Mouse (Mus musculus): ENCODE data around the gene 1700025G04Rik.

Gene 1700025G04Rik

DNA sequence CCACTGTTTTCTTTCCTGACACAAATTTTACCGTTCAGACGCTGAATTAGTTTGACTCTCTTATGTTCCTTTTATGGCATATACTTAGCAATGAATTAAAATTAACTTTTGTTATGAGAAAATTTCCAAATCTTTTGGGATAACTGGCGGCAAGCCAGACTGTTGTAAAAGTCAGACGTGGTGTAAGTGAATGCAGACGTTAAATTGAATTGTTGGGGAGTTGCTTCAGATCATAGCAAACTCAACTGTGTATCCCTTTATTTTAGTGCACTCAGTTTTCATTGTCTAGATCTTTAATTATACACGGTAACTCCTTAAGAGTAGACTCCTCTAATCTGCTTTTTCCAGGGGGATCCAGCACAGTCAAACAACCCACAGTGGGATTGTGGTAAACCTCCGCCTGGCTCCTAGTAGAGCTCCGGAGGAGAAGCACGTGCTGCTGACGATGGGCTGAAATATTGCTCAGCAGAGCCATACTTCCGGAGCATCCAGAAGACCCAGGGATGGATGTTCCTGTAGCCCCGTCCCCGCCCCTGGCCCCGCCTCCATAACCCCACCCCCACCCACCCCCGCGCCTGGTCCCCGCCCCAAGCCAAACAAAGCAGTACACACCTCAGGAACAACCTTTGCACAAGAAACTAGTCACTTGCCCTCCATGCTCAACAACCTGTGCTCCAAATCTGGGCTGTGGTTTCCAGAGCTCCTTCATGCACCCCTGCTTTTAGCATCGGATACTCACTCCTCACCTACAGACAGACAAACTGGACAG, 65.7 kb downstream of the 1700025G04Rik start:
- Histone ChIP-seq H3K9me3 (ENCODE audit: low read length) (peaks cover 5% of the 10 kb centered on the region), H3K36me3 (ENCODE audit: insufficient read depth, low read length) (no peaks in the 10 kb centered on the region), H3K4me3 (replicated peaks; ENCODE audit: low read length) (no peak overlapping the region), H3K4me1 (replicated peaks; ENCODE audit: low read depth, low read length) (peaks cover 21% of the 10 kb centered on the region), H3K27me3 (ENCODE audit: insufficient read depth, low read length) (no peaks in the 10 kb centered on the region)
- TF ChIP-seq CTCF (conservative IDR thresholded peaks at IDR 0.05; ENCODE audit: low read length) (no peak), NANOG (IDR thresholded peaks at IDR 0.05; ENCODE audit: borderline replicate concordance, low read length) (no peak), POU5F1 (IDR thresholded peaks at IDR 0.05; ENCODE audit: borderline replicate concordance, low read length) (no peak)

DNA sequence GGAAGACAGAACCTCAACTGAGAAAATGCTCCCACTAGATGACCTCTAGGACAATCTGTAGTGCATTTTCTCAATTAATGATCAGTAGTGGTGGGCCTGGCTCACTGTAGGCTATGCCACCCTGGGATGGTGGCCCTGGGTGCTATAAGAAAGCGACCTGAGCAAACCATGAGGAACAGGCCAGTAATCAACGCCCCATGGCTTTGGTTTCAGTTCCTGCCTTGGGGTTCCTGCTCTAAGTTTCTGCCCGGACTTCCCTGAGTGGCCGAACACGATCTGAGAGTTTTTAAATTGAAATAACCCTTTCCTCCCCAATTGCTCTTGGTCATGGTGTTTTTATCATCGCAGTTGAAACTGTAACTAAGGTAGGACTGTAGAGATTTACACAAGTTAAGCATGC, 69.1 kb downstream of the 1700025G04Rik start:
- H3K36me3 ChIP-seq (ENCODE audit: insufficient read depth, low read length): no peaks in the 10 kb centered on the region
- no peaks in the 10 kb centered on the region for H3K27me3 ChIP-seq (ENCODE audit: insufficient read depth, low read length)
- H3K9me3 ChIP-seq (ENCODE audit: low read length): peaks cover 5% of the 10 kb centered on the region
- no peak overlapping the region for H3K4me3 ChIP-seq (replicated peaks; ENCODE audit: low read length)
- TF ChIP-seq CTCF (conservative IDR thresholded peaks at IDR 0.05; ENCODE audit: low read length) (no peak), NANOG (IDR thresholded peaks at IDR 0.05; ENCODE audit: borderline replicate concordance, low read length) (no peak), POU5F1 (IDR thresholded peaks at IDR 0.05; ENCODE audit: borderline replicate concordance, low read length) (no peak)
- H3K4me1 ChIP-seq (replicated peaks; ENCODE audit: low read depth, low read length): peaks cover 21% of the 10 kb centered on the region

DNA sequence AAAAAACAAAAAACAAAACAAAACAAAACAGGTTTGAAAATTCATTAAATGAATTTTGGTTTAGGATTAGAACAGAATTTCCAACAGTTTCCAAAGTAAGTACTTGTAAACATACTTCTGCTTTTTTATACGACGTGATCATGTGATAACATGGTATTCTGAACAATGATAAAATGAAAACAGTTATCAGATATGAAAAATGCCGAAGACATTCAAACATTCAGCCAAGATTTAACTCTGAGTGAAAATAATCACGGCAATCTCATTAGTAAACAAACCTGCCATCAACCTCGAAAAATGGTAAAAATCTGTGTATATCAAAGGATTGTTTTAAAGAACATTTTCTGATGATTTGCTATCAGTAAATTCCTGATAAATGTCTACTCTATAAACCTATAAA, 69.9 kb downstream of the 1700025G04Rik start:
- Histone ChIP-seq H3K9me3 (ENCODE audit: low read length) (peaks cover 5% of the 10 kb centered on the region), H3K4me1 (replicated peaks; ENCODE audit: low read depth, low read length) (peaks cover 16% of the 10 kb centered on the region), H3K27me3 (ENCODE audit: insufficient read depth, low read length) (no peaks in the 10 kb centered on the region), H3K4me3 (replicated peaks; ENCODE audit: low read length) (no peak overlapping the region), H3K36me3 (ENCODE audit: insufficient read depth, low read length) (no peaks in the 10 kb centered on the region)
- TF ChIP-seq POU5F1 (IDR thresholded peaks at IDR 0.05; ENCODE audit: borderline replicate concordance, low read length): no peak
- TF ChIP-seq CTCF (conservative IDR thresholded peaks at IDR 0.05; ENCODE audit: low read length): no peak
- no peak for TF ChIP-seq NANOG (IDR thresholded peaks at IDR 0.05; ENCODE audit: borderline replicate concordance, low read length)

DNA sequence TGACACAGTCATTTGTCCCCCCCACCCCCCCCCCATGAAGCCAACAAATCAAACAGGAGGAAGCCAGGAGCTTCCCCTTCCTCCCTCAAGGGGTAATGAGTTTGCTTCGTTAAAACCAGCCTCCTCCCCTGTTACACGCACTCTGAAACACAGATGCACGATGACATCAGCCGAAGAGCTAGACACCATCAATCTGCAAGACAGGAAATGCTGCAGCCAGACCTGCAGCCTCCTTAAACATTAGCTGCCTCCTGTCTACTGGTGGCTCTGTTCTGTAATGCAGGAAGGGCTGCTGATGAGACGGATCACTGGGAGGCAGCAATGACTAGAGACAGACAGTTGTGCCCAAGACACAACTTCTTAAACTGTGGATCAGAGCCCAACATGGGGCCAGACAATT, 70.7 kb downstream of the 1700025G04Rik start:
- Histone ChIP-seq H3K36me3 (ENCODE audit: insufficient read depth, low read length) (no peaks in the 10 kb centered on the region), H3K4me1 (replicated peaks; ENCODE audit: low read depth, low read length) (peaks cover 8% of the 10 kb centered on the region; the same call in 1 of the 2 replicates), H3K4me3 (replicated peaks; ENCODE audit: low read length) (no peak overlapping the region), H3K27me3 (ENCODE audit: insufficient read depth, low read length) (no peaks in the 10 kb centered on the region), H3K9me3 (ENCODE audit: low read length) (peaks cover 5% of the 10 kb centered on the region)
- TF ChIP-seq POU5F1 (IDR thresholded peaks at IDR 0.05; ENCODE audit: borderline replicate concordance, low read length) (no peak), CTCF (conservative IDR thresholded peaks at IDR 0.05; ENCODE audit: low read length) (no peak), NANOG (IDR thresholded peaks at IDR 0.05; ENCODE audit: borderline replicate concordance, low read length) (no peak)

DNA sequence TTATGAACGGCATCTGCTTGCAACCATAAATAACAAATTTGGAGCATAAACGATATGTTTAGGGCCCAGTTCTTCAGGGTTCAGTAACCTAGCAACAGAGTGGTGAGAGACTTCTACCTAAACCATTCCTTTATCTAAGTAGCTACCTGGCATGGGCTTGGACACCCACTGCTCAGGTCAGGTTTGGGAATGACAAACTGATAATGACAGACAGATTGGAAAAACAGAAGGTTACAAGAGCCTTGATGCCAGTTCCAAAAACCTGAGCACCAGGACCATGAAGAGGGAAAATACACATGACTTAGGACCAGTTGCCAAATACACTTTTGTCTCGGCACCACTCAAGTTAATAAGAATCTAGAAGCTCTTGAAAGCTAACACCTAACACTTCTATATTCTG, 71.6 kb downstream of the 1700025G04Rik start:
- TF ChIP-seq NANOG (IDR thresholded peaks at IDR 0.05; ENCODE audit: borderline replicate concordance, low read length): no peak
- TF ChIP-seq POU5F1 (IDR thresholded peaks at IDR 0.05; ENCODE audit: borderline replicate concordance, low read length): no peak
- no peak for TF ChIP-seq CTCF (conservative IDR thresholded peaks at IDR 0.05; ENCODE audit: low read length)

DNA sequence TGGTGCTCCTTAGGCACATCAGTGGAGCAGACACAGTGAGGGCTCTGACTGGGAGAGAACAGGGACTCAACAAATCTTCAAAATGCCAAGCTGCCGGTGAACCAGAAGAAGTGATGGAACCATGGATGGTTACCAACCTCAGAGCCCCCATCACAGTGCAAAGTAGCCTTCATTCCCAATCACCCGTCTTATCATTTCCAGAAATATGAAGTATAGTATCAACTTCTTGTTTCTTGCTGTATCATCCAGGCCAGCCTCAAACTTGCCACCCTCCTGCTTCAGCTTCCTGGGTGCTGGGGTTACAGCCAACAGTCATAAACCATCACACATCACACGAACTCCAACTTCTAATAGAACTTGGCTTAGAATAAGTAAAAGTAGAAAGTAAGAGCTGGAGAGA, 73.3 kb downstream of the 1700025G04Rik start:
- TF ChIP-seq POU5F1 (IDR thresholded peaks at IDR 0.05; ENCODE audit: borderline replicate concordance, low read length) (no peak), CTCF (conservative IDR thresholded peaks at IDR 0.05; ENCODE audit: low read length) (no peak), NANOG (IDR thresholded peaks at IDR 0.05; ENCODE audit: borderline replicate concordance, low read length) (no peak)
- no peak overlapping the region for H3K4me3 ChIP-seq (replicated peaks; ENCODE audit: low read length)

More for the DNA sequence above, 71.6 kb downstream of the 1700025G04Rik start:
- Histone ChIP-seq H3K36me3 (ENCODE audit: insufficient read depth, low read length) (no peaks in the 10 kb centered on the region), H3K27me3 (ENCODE audit: insufficient read depth, low read length) (no peaks in the 10 kb centered on the region), H3K4me3 (replicated peaks; ENCODE audit: low read length) (no peak overlapping the region), H3K9me3 (ENCODE audit: low read length) (peaks cover 5% of the 10 kb centered on the region), H3K4me1 (replicated peaks; ENCODE audit: low read depth, low read length) (no peaks in the 10 kb centered on the region)

DNA sequence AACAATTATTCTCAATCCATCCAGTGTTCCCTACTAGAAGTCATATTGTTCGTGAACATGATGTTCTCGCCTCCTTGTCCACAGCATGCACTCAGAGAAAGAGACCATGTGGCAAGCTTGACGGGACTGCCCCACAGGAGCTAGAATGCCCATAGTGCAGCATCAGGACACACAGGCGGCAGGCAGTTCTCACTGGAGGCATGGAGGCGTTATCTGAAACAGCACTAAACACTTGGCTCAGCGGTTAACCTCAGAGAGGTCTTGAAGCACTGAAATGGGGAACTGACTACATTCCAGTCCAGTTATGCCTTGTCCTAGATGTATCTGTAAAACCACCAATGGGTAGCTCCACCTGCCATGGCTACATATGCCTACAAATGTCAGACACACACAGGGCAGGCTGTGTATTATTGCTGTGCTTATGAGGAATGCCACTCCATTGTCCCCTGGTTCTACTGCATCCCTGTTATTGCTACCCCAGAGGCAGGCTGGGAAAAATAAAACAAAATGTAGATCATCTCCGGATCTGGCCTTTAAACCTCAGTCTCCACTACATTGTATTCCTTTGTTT, 74.3 kb downstream of the 1700025G04Rik start:
- no peaks in the 10 kb centered on the region for H3K27me3 ChIP-seq (ENCODE audit: insufficient read depth, low read length)
- no peaks in the 10 kb centered on the region for H3K4me1 ChIP-seq (replicated peaks; ENCODE audit: low read depth, low read length)
- no peaks in the 10 kb centered on the region for H3K36me3 ChIP-seq (ENCODE audit: insufficient read depth, low read length)
- TF ChIP-seq CTCF (conservative IDR thresholded peaks at IDR 0.05; ENCODE audit: low read length) (no peak), NANOG (IDR thresholded peaks at IDR 0.05; ENCODE audit: borderline replicate concordance, low read length) (no peak), POU5F1 (IDR thresholded peaks at IDR 0.05; ENCODE audit: borderline replicate concordance, low read length) (no peak)
- no peak overlapping the region for H3K4me3 ChIP-seq (replicated peaks; ENCODE audit: low read length)
- H3K9me3 ChIP-seq (ENCODE audit: low read length): no peaks in the 10 kb centered on the region

More for the DNA sequence above, 73.3 kb downstream of the 1700025G04Rik start:
- no peaks in the 10 kb centered on the region for H3K27me3 ChIP-seq (ENCODE audit: insufficient read depth, low read length)
- no peaks in the 10 kb centered on the region for H3K4me1 ChIP-seq (replicated peaks; ENCODE audit: low read depth, low read length)
- H3K9me3 ChIP-seq (ENCODE audit: low read length): no peaks in the 10 kb centered on the region
- H3K36me3 ChIP-seq (ENCODE audit: insufficient read depth, low read length): no peaks in the 10 kb centered on the region

DNA sequence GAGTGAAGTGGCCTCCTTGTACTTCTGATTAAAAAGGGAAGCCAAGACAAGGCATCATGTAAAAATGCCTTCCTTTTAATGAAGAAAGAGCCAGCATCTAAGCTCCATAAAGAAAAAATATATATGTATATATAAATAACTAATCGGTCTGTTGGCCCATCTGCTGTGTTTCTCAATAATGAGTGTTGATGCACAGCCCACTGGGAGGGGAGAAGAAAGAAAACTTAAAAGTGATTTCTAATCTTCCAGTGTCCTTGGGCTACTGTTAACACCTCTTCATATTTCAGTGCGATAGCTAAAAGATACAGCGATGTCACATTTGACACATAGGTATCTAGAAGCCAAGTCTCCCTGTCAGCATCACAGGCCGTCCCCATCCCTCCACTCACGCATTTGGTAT, 78.2 kb downstream of the 1700025G04Rik start:
- H3K27me3 ChIP-seq (ENCODE audit: insufficient read depth, low read length): no peaks in the 10 kb centered on the region
- H3K9me3 ChIP-seq (ENCODE audit: low read length): no peaks in the 10 kb centered on the region
- TF ChIP-seq POU5F1 (IDR thresholded peaks at IDR 0.05; ENCODE audit: borderline replicate concordance, low read length) (no peak), CTCF (conservative IDR thresholded peaks at IDR 0.05; ENCODE audit: low read length) (no peak), NANOG (IDR thresholded peaks at IDR 0.05; ENCODE audit: borderline replicate concordance, low read length) (no peak)
- H3K4me3 ChIP-seq (replicated peaks; ENCODE audit: low read length): no peak overlapping the region
- H3K4me1 ChIP-seq (replicated peaks; ENCODE audit: low read depth, low read length): no peaks in the 10 kb centered on the region
- H3K36me3 ChIP-seq (ENCODE audit: insufficient read depth, low read length): no peaks in the 10 kb centered on the region
